Mouse (Mus musculus) embryo, embryonic 11.5 days (tissue): ENCODE data around the gene D17Wsu92e.

ENCODE experiments used
- DNase-seq: peaks from one replicate; pipeline ENCODE4 v3.0.0-alpha.2; 2012; ENCODE audit warnings: low read depth, low spot score

The D17Wsu92e gene

DNA sequence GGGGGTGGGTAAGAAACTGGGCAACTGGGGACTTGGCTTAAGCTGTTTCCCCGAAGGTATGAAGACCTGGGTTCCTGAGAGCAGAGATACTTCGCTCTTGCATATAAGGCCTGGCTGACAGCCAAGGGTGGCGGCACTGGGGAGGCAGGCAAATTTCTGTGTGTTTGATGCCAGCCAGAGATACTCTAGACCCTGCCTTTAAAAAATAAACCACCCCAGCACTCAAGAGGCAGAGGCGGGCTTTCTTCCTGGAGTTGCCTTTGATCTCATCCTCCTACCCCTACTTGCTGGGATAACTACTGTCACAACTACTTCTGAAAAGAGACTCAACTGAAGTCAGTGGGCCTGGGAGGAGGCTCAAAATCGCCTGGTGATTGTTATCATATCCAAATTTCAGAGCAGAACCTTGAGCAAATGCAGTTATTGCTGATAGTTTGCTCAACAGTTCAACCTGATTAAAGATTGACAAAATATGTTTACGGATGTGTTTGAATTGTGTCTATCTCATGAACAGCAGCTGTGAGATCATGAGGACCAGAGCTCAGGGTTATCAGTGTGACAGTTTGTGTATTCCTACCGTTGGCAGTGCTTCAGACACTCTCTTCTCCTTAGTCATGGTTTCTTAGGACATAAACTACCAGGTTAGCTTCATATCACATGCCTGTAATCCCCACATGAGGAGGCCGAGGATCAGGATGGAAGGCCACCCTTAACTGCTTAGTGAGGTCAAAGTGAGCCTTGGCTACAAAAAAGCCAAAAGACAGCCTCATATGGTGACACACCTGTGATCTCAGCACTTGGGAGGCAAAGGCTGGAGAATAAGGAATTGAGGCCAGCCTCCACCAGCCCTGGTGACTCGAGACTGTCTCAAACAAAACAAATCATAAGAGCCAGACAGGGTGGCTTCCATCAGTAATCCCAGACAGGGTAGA is 1.2 kb upstream of the D17Wsu92e start:
- no peak for DNase-seq

DNA sequence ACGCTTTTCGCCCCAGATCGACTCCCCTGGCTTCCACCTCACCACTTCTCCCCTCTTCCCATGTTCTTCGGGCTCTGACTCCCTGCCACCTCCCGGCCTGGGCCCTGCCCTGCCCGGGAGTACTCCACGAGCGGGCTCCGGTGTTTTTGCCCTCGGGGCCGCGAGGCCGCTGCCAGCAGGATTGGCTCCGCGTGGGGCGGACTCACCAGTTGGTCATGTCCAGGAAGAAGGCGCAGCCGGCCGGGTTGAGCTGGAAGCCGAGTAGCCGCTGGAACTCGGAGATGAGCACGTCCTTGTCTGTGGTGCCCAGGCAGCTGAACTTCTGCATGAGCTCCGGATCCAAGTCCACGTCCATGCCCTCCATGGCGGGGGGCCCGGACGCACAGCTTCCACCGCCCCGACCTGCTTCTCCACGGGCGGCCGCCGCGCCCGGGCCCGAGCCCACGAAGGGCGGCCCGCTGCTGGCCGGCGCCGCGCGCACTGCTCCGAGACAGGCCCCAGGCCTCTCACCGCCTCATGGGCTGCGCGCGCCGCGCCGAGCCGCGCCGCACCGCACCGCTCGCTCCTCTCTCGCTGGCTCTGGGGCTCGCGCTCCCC is 379 bp downstream of the D17Wsu92e start:
- DNase-seq, result no peak

DNA sequence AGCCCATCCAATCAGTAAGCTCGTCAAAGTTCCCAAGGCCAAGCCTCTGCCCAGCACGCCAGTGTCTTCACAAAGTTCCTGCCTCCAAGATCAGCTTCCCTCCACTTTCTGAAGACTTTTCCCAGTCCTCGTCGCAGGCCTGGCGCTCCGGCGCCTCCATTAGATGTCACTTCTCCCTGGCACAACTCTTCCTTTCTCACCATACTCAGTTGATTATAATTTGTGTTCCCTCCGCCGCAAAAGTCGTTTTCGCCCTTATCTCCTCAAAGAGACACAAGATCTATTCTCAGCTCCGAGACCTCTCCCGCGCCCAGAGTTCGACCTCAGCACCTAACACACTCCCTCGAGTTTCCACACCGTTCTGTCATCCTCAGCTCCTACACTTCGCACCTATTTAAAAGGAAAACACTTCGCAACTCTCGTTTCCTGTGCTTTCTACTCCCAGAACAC is 902 bp downstream of the D17Wsu92e start:
- no peak for DNase-seq

DNA sequence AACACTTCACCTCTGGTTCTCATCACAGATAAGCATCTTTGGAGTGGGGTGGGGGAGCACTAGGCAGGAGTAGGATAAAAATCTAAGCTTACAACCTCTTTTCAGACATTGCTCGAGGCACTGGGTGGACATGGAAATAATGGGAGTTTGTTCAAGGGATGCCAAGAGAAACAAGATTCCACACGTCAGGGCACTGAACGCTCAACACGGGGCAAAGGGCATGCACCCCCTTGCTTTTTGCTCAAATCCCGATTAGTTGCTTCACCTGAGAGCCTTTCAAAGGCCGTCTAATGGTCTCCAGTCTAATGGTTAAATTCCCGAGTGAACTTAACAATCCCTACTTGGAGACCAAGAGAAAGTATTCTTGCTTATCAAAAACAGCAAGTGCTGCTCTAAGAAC is 1.4 kb downstream of the D17Wsu92e start:
- DNase-seq, result no peak

DNA sequence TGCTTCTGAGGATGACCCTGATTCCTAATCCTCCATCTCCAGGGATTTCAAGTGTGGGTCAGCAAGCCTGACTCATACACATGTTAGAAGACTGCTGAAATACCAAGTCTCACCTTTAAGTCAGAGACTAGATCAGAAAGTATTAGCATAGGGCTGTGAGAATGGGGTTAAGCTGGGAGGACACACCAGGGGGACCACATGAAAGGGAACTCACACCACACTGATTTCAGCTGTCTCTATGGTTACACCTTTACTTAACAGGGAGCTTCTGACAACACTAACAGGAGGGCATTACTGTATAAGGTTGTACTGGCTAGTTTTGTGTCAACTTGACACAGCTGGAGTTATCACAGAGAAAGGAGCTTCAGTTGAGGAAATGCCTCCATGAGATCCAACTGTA is 5.8 kb downstream of the D17Wsu92e start:
- no peak for DNase-seq

DNA sequence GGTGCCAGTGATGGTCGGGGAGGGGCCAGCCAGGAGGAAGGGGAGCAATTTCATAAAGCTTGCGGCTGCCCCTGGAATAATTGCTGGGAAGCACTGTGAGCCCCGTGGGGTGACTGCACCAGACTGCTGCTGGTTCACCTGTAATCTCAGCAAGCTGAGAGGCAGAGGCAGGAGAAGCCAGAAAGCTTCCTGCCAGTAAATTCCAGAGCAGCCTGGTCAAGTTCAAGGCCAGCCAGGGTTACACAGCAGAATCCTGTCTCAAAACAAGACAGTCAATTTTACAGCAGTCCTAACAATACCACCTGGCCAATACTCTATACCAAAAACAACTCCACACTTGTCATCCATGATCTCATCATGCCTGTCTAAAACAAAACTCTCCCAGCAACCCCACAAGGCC is 8.5 kb downstream of the D17Wsu92e start:
- no peak for DNase-seq

DNA sequence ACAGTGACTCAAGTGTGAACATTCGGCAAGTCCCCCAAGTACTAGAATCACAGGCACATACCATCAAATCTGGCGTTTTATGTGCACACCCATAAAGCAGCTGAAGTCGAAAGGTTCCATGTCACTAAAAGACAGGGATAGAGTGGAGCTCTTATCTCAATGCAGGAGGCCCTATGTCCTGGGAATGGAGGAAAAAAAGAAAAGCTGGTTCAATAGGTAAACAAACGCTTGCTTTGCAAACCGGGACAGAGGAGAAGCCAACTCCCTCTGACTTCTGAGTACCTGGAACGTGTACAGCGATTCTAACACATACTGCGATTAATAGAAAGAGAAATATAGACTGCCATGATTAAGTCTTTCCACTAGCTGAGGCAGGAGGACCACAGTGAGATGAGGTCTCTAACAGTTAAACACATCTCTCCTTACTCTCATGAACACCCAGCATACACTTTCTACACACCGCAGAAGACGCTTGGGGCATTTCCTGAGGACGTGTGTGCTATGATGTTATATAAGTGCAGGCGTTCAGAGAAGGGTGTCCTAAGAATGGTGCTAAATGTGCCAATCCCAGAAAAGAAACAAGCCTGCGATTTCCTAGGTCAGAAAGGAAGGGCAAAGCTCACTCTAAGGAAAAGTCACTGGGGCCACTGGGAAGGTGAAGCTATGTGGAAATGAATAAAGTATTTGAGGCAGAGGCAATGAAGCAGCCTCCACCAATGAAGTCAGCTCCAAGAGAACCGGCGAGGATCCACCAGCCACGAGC is 9.7 kb downstream of the D17Wsu92e start:
- no peak for DNase-seq

DNA sequence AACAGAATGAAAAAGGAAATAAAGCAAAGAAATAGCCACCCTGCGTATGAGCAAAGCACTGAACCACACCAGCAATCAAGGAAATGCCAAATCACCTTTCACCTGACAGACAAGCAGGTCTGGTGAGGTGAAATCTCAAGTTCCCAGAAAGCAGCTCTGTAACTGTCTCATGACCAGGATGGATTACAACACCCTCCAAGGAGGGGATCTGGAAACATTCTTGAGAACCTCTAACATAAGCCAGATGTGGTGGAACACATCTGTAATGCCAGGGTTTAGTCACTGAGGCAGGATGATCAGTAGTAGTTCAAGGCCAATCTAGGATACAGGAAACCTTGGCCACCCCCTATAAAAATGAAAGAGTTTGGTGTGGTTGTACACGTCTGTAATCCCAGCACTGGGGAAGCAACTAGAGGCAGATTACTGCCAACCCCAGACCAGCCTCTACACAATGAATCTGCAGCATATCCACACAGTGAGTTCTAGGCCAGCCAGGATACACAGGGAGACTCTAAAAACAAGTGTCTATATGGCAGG is 12.8 kb downstream of the D17Wsu92e start:
- DNase-seq, result no peak

DNA sequence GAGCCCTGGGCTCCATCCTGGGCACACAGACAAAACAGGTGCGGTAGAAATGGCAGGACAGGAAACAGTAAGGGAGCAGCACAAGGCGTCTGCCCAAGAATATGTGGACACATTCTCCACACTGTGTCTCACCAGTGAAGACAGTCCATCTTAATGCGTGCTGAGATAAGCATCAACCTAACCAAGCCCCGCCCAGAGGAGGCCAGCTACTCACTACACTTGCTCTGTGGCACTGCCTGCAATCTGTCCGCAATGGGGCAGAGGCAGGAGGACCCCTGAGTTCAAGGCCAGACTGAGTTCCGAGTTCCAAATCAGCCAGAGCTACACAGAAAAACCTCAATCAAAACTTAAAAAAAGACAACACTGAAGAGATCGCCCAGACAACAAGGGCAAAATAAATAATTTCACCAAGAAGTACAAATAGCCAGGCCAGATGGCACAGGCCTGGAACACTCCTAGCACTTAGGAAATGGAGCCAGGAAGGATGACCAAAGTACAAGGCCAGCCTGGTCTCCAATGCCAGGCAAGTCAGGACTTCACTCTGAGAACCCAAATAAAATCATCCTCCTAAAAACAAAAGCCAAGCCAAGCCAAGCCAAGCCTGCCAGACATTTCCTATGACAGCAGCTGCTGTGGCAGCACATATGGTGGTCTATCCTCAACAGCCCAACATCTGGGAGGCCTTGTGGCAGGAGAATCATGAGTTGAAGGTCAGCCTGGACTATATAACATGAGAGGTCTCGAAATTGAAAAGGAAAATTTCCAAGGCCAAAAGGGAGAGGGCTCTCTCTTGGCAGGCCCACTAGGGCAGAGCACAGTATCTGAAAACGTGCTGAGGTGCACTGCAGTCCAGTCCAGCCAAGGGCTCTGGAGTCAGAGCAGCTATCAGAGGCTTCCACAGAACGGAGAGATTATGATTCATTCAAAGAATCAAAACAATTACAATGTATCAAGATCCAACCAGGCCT is 15.4 kb downstream of the D17Wsu92e start:
- DNase-seq, result no peak

DNA sequence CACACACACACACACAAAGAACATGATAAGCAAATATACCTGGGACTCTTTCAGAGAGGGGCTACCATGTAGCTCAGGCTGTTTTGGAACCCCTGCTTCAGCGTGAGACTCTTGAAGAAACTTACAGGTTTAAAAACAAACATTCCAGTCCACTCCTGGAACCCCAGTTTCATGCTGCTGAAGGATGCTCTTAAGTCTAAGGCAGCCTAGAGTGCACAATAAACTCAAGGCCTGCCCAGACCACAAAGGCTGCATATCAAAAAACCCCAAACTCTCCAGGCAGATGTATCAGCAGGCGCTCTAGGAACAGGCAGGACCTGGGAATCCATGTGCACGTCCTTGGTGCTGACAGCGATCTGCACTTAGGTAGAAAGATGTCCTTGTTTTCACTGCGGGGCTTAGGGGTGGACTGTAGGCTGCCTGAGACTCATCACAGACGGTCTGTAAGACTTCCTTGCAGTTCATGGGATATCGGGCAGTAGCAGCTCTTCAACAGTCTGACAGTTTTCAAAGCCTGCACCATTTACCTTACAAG is 16.2 kb downstream of the D17Wsu92e start:
- DNase-seq, result no peak

DNA sequence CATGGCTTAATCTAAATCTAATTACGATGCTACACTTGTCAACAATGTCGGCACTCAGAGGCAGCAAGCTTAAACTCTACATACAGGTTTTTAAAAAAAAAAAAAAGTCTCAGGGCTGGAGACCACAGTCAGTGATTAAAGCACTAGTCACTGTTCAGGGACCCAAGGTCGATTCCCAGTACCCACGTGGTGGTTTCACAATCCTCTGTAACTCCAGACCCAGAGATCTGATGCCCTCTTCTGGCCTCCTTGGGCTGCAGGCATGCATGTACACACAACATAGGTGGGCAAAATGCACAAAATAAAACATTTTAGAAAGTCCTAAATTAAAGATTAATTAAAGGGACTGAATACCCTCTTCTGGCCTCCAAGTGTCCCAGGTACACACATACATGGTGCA is 16.7 kb downstream of the D17Wsu92e start:
- no peak for DNase-seq

DNA sequence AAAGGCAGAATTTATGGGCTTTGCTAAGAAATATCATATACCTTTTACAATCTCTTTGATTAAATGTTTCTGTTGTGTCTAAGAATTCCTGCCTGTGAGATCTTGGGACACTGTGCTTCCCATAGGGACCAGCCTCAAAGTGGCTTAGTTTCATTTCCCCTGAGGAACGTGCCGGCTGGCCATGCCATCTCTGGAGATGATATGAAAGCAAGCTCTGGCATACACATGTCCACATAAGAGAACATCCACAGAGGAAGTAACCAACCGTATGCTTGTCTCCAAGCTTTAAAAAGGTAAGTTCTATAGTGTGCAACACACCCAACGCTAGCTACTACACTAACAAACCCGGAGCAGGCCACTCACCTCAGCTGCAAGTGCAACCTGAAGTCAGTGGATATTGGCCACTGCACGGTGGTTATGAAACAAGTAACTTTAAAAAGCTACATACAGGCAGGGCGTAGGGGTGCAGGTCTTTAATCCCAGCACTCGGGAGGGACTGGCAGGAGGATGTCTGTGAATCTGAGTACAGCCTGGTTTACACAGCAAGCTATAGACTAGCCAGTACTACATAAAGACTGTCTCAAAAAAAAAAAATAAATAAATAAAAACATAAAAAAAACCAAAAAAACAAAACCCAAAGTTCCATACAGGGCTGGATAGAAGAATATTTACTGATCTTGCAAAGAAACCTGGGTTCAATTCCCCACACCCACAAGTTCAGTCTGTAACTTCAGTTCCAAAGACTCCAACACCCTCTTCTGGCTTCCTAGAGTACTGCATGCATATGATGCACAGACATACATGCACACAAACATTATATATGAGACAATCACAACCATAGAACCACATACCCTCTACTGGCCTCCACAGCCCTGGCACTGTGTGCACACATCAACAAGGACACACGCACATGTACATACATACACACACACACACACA is 19.5 kb downstream of the D17Wsu92e start:
- DNase-seq, result no peak

DNA sequence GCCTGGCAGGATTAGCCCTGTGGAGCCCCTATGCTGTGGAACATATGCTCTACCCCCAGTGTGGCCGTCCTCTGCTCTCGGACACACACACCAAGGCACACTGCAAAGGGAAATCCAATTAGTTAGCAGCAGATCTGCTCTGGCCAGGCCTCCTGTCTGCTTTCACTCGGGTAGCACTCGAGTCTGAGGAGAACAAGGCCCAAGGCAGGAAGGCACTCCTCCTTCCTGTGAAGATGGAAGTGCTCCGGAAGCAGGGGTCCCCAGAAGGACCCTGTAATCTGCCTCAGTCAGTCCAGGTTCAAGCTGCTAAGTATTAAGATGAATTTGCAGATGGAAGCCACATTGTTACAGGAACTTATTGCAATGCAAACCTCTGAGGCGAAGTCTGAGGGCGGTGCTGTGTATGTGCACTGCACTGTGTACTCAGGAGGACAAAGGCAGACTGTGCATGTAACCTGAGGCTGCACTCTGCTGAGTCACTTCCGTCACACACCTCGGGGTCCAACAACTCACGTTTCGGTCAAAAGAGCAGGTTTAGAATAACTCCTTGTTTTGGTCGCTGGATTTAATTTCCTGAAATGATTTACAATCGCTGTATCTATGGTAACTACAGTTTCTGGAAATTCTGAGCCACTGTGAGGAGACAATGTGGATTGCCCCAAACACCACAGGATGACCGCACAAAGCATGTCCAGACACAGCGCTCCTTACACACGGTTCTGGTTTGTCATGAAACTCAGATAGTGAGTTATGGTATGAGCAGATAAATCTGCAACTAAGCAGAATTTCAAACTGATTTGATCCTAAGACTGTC is 20.5 kb downstream of the D17Wsu92e start:
- DNase-seq, result no peak

DNA sequence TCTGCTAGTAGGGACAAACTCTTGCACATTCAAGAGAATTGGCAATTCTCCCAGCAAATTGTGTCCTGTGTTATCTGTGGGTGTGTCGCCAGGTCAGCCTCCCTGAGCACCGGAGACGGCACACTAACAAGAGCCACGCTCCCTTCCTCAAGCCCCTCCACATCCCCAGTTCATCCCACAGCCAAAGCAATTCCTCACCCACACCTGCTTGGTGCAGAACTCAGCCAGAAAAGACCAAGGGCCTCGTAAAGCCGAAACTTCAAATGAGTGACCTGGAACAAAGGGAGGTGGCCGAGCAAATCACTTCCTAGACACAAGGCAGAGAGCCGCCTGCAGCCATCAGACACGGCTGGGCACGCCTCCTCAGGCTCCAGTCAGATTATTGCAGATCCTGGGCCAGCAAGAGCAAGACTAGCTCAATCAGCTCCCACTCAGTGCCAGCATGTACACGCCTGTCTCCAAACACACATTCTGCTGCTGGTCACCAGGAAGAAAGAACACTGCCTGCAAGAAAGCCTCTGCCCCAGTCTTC is 23.0 kb downstream of the D17Wsu92e start:
- DNase-seq, result no peak

DNA sequence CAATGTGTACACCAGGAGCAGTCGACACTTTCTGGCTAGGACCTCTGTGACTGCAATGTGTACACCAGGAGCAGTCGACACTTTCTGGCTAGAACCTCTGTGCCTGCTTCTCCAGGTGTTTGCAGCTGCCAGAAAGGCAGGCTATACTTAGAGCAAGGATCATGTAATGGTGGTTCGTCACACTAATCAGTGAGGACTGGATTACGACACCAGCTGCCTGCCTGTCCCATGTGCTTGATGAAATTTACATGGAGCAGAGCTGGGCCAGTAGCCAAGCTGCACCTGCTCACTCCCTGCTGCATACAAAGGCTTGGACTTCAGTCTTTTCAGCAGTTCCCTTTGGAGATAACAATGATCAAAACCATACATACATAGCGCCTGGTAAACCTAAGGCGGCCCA is 23.7 kb downstream of the D17Wsu92e start:
- no peak for DNase-seq

DNA sequence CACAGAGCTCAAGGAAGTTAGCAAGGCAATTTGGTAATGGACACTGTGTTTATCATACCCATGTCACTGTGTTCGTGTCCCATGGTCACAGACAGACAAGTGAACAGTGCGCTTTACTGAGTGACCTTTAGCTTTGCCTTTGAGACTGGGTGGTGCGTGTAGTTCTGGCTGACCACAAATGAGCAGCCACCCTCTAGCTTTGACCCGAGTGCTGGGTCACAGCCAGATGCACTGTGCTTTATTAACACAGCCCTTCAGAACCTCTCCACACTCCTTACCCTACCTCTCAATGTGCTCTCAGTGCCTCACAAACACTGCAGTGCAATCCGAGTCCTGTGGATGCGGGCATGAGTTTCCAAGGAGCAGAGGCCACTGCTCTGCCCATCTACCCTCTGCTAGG is 27.3 kb downstream of the D17Wsu92e start:
- DNase-seq, result no peak

DNA sequence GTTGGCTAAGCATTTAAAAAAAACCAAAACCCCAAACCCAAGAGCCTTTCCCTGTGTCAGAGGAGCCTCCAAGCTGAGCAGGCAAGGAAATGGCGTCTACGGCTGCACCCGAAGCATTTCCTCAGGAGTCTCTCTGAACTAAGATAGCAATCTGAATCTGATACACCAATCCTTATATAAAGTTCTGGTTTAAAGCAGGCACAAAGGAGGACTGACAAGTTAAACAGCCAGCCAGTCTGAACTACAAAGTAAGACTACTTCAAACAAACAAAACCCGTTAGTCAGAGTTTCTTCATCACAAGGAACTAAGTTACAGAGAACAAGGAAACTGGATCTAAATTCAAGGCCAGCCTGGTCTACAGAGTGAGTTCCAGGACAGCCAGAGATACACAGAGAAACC is 27.9 kb downstream of the D17Wsu92e start:
- DNase-seq, result no peak

DNA sequence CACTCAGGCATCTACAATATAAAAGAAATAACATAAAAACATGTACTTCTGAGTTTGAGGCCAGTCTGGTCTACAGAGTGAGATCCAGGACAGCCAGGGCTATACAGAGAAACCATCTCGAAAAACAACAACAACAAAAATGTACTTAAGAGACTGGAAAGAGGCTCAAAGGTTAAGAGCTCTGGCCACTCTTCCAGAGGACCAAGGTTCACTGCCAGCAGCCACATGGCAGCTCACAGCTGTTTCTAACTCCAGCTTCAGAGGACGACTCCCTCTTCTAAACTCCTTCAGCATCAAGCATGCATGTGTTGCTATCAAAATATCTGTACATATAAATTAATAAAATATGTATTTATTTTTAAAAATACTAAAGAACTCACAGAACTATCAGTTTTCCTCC is 28.9 kb downstream of the D17Wsu92e start:
- DNase-seq, result no peak
